Mouse (Mus musculus) cerebellum, postnatal 10 days (tissue): ENCODE data around the gene Rb1.
A peak's percentile ranks its signal among the peaks of the same experiment; 100 is the strongest.

Experiments
- DNase-seq, 2 experiments: peaks; one replicate each; pipeline ENCODE4 v3.0.0; 2021; ENCODE audit warnings: mixed read lengths in 2 of 2

Rb1 gene

GRCm38 (mm10) chr14:73143710-73144420 lies 181.8 kb downstream of the Rb1 start:
- no peak for DNase-seq

- peak; percentile 90 to 92 for DNase-seq
Observed at GRCm38 (mm10) chr14:73142896-73143709, 182.5 kb downstream of the Rb1 start.

GRCm38 (mm10) chr14:73142421-73142895 lies 183.2 kb downstream of the Rb1 start:
- no peak for DNase-seq

- no peak for DNase-seq
Observed at GRCm38 (mm10) chr14:73141800-73142199, 183.8 kb downstream of the Rb1 start.

GRCm38 (mm10) chr14:73139866-73140265 lies 185.8 kb downstream of the Rb1 start:
- DNase-seq: no peak

- DNase-seq: no peak
Observed at GRCm38 (mm10) chr14:73138483-73138882, 187.1 kb downstream of the Rb1 start.

GRCm38 (mm10) chr14:73137234-73137633 lies 188.4 kb downstream of the Rb1 start:
- DNase-seq: no peak
